Mouse (Mus musculus) hindbrain, embryonic 14.5 days (tissue): ENCODE data around the gene Wipf3. TPM values are rescaled to one million over a fixed set of nuclear protein-coding genes. Genes with fewer than 3 reads are reported as not detected.

Experiments used
- ATAC-seq: fragments of 200-750 bp; cut with Nextera tagmentation; 2 replicates; pipeline ENCODE4 v1.8.0; 2017; ENCODE audit warnings: moderate number of reproducible peaks, mild to moderate bottlenecking, moderate TSS enrichment, moderate library complexity; ENCODE audit not compliant: low FRiP score
- DNase-seq: peaks from one replicate; pipeline ENCODE4 v3.0.0-alpha.2; 2015; ENCODE audit warnings: low spot score
- H3K27ac ChIP-seq: fragments of 300-500 bp; sonication (generic); 2 replicates; pipeline ENCODE4 v1.5.1; 2014; ENCODE audit warnings: mild to moderate bottlenecking, moderate library complexity
- H3K27me3 ChIP-seq: fragments of 300-500 bp; sonication (generic); 2 replicates; pipeline ENCODE4 v1.6.1; 2014; ENCODE audit warnings: mild to moderate bottlenecking, low read length, mixed read lengths; ENCODE audit not compliant: control insufficient read depth, insufficient read depth
- H3K36me3 ChIP-seq: fragments of 300-500 bp; sonication (generic); replicated peaks from 2 replicates; pipeline ENCODE4 v1.6.1; 2014; ENCODE audit not compliant: control insufficient read depth, insufficient read depth
- H3K4me1 ChIP-seq: fragments of 300-500 bp; sonication (generic); replicated peaks from 2 replicates; pipeline ENCODE4 v1.6.1; 2014; ENCODE audit warnings: antibody characterized with exemption, low read length, mixed read lengths; ENCODE audit not compliant: control insufficient read depth, insufficient read depth
- H3K4me2 ChIP-seq: fragments of 300-500 bp; sonication (generic); replicated peaks from 2 replicates; pipeline ENCODE4 v1.6.1; 2014; ENCODE audit warnings: mild to moderate bottlenecking, moderate library complexity
- H3K4me3 ChIP-seq: fragments of 300-500 bp; sonication (generic); replicated peaks from 2 replicates; pipeline ENCODE4 v1.5.1; 2014; ENCODE audit warnings: mild to moderate bottlenecking, low read length
- H3K9ac ChIP-seq: fragments of 300-500 bp; sonication (generic); 2 replicates; pipeline ENCODE4 v1.6.1; 2014
- H3K9me3 ChIP-seq: fragments of 300-500 bp; sonication (generic); 2 replicates; pipeline ENCODE4 v1.6.1; 2016; ENCODE audit warnings: low read length; ENCODE audit not compliant: control insufficient read depth
- WGBS: fragments of 180-500 bp; shearing (Covaris S2); extraction: QIAGEN DNeasy Blood & Tissue Kit; methylation state at CpG from one replicate; pipeline ENCODE4 v1.1.7; 2014; 5-methylcytosine and 5-hydroxymethylcytosine counted together
- polyA plus RNA-seq: library from polyadenylated mRNA; unstranded; fragments of >200 nt; fragmentation: Nextera tagmentation; extraction: Ambion mirVana; gene quantifications from 2 replicates; pipeline ENCODE4 v1.2.1, GENCODE M21; 2014

Gene Wipf3
- polyA plus RNA-seq, 1 experiment from 2014 or later: 3.5 TPM

DNA sequence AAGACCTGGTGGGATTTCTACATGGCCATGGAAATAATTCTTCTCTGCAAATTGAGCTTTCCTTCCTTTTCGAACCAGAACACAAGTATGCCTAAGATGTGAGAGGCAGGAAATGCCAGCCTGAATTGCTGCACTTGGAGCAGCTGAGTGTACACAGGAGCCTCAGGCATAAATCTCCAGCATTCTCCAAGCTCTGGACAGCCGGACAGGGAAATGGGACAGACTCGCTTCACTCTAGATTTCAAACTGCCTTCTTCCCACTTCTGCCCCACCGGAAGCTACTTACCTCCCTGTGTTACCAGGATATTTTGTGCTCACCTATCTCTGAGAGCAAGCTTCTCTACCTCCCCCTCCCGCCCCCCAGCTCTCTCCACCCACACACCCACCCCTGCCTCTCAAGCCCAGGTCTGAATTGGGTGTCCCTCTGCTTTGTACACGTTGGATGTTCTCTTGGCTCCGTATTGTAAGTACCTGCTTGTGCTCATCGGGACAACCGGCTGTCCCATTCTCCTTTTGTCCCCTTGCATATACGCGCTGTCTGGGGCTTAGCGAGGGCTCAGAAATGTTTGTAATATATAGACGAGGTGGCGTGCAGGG, 455 bp upstream of the Wipf3 start:
- Histone ChIP-seq H3K4me1 (peaks cover 6% of the 10 kb centered on the region; the same call in 1 of the 2 replicates), H3K4me3 (peak overlapping the region; percentile 58), H3K4me2 (peak overlapping the region; percentile 85), H3K36me3 (no peaks in the 10 kb centered on the region), H3K9me3 (no peaks in the 10 kb centered on the region), H3K9ac (peak overlapping the region; percentile 78), H3K27ac (0 out of 2 replicates have a peak overlapping the region, but pooled peaks have one; percentile 20), H3K27me3 (peaks cover 21% of the 10 kb centered on the region)
- ATAC-seq (peak; percentile 57; the same call in 1 of the 2 replicates), DNase-seq (no peak)
- 7% methylated on average over 14 of the region's 14 CpGs for WGBS

DNA sequence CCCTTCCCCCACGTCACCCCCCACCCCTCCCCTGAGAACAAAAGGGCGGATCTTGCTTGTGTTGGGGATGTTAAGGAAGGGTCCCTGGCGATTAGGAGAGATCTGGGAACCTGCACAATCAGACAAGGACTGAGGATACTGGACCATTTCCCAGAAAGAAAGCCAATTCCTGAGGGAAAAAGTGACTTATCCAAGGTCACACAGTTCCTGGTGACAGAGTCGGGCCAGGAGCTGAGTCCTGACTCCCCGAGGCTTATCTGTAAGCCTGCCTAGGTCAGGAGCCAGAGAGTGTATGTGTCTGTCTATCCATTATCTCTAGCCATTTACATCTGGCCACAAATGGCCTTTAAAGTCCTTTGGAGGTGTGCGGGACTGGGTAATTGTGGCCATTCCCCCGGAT, 818 bp downstream of the Wipf3 start:
- Histone ChIP-seq H3K9ac (peak overlapping the region; percentile 78), H3K4me1 (peaks cover 12% of the 10 kb centered on the region), H3K9me3 (no peaks in the 10 kb centered on the region), H3K36me3 (no peaks in the 10 kb centered on the region), H3K27me3 (peaks cover 21% of the 10 kb centered on the region), H3K4me3 (peak overlapping the region; percentile 58), H3K4me2 (peak overlapping the region; percentile 85), H3K27ac (no peak overlapping the region)
- 42% methylated on average over 7 of the region's 7 CpGs for WGBS
- ATAC-seq: no peak
- DNase-seq: no peak

DNA sequence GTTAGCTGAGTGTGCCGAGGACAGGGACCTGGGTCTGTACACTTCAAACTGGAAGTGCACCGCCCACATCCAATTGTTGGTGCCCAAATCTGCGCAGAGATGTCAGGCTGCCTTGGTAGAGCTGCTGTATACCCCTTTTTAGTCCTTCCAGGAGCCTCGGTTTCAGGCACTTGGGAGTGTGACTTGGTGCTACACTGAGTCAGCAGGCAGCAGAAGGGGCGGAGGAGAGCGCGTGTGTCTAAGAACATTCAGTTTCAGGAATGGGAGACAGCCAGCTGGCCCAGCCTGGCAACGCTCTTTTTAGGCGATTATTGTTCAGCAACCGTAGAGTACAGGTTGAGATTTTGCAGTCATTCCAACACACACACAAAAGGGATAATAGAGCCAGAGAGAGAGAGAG, 2.4 kb downstream of the Wipf3 start:
- Histone ChIP-seq H3K9ac (no peak overlapping the region), H3K4me2 (peak overlapping the region; percentile 85), H3K4me3 (no peak overlapping the region), H3K9me3 (no peaks in the 10 kb centered on the region), H3K4me1 (peaks cover 12% of the 10 kb centered on the region), H3K36me3 (no peaks in the 10 kb centered on the region), H3K27me3 (peaks cover 21% of the 10 kb centered on the region), H3K27ac (no peak overlapping the region)
- ATAC-seq (no peak), DNase-seq (no peak)
- 47% methylated on average over 10 of the region's 10 CpGs for WGBS

GRCm38 (mm10) chr6:54432191-54432590, 2.8 kb downstream of the Wipf3 start:
- WGBS: 76% methylated on average over 9 of the region's 9 CpGs

GRCm38 (mm10) chr6:54432806-54433545, 3.6 kb downstream of the Wipf3 start:
- DNase-seq (no peak), ATAC-seq (no peak)
- Histone ChIP-seq H3K36me3 (no peaks in the 10 kb centered on the region), H3K27ac (no peak overlapping the region), H3K9ac (no peak overlapping the region), H3K4me1 (peaks cover 12% of the 10 kb centered on the region), H3K9me3 (no peaks in the 10 kb centered on the region), H3K4me2 (no peak overlapping the region), H3K27me3 (peaks cover 20% of the 10 kb centered on the region), H3K4me3 (no peak overlapping the region)
- WGBS: 59% methylated on average over 13 of the region's 13 CpGs

More at GRCm38 (mm10) chr6:54432191-54432590, 2.8 kb downstream of the Wipf3 start:
- H3K9ac ChIP-seq: no peak overlapping the region
- no peak for ATAC-seq
- H3K36me3 ChIP-seq: no peaks in the 10 kb centered on the region
- H3K4me2 ChIP-seq: peak overlapping the region; percentile 85; the same call in 1 of the 2 replicates
- no peaks in the 10 kb centered on the region for H3K9me3 ChIP-seq
- peaks cover 12% of the 10 kb centered on the region for H3K4me1 ChIP-seq
- no peak for DNase-seq
- H3K4me3 ChIP-seq: no peak overlapping the region
- H3K27ac ChIP-seq: no peak overlapping the region
- peaks cover 21% of the 10 kb centered on the region for H3K27me3 ChIP-seq

GRCm38 (mm10) chr6:54434171-54434570, 4.8 kb downstream of the Wipf3 start:
- Histone ChIP-seq H3K36me3 (no peaks in the 10 kb centered on the region), H3K9me3 (no peaks in the 10 kb centered on the region), H3K9ac (no peak overlapping the region), H3K4me2 (no peak overlapping the region), H3K4me3 (no peak overlapping the region), H3K27ac (no peak overlapping the region), H3K4me1 (peaks cover 12% of the 10 kb centered on the region), H3K27me3 (peaks cover 15% of the 10 kb centered on the region)
- DNase-seq: no peak
- WGBS: 20% methylated on average over 2 of the region's 2 CpGs
- no peak for ATAC-seq

GRCm38 (mm10) chr6:54435663-54436062, 6.3 kb downstream of the Wipf3 start:
- H3K4me2 ChIP-seq: no peak overlapping the region
- no peak for ATAC-seq
- no peaks in the 10 kb centered on the region for H3K36me3 ChIP-seq
- no peak overlapping the region for H3K4me3 ChIP-seq
- peaks cover 12% of the 10 kb centered on the region for H3K4me1 ChIP-seq
- no peak for DNase-seq
- H3K27me3 ChIP-seq: peaks cover 11% of the 10 kb centered on the region; the same call in 1 of the 2 replicates
- H3K27ac ChIP-seq: no peak overlapping the region
- H3K9ac ChIP-seq: no peak overlapping the region
- H3K9me3 ChIP-seq: no peaks in the 10 kb centered on the region
- 44% methylated on average over 7 of the region's 7 CpGs for WGBS

GRCm38 (mm10) chr6:54436286-54436685, 6.9 kb downstream of the Wipf3 start:
- DNase-seq (no peak), ATAC-seq (no peak)
- Histone ChIP-seq H3K27ac (no peak overlapping the region), H3K4me3 (no peak overlapping the region), H3K4me1 (peaks cover 12% of the 10 kb centered on the region), H3K9ac (no peak overlapping the region), H3K4me2 (no peak overlapping the region), H3K27me3 (0 out of 2 replicates have a peak, but pooled peaks cover 5% of the 10 kb centered on the region), H3K9me3 (no peaks in the 10 kb centered on the region), H3K36me3 (no peaks in the 10 kb centered on the region)
- 79% methylated on average over 5 of the region's 5 CpGs for WGBS

DNA sequence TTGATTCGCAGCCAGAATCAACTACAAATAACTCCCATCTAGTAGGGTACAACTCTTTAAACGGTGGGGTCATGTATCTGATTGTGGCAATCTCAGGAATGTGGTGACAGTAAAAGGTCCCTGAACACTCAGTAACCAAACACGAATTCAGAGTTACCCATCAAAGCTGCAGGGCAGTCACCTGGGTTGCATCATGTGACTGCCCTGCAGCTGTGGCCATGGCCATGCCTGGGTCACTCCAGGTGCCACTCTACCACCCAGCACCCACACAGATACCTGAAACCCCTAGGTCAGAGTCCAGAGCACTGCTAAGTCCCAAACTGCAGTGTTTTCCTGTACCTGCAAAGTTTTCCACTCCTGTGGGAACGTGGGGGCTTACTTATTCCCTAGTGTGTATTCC, 9.1 kb downstream of the Wipf3 start:
- no peaks in the 10 kb centered on the region for H3K36me3 ChIP-seq
- H3K27ac ChIP-seq: no peak overlapping the region
- peaks cover 6% of the 10 kb centered on the region for H3K4me1 ChIP-seq
- DNase-seq (no peak), ATAC-seq (no peak)
- 0 out of 2 replicates have a peak, but pooled peaks cover 2% of the 10 kb centered on the region for H3K27me3 ChIP-seq
- WGBS: 79% methylated on average over 4 of the region's 4 CpGs
- no peak overlapping the region for H3K9ac ChIP-seq
- H3K4me2 ChIP-seq: no peak overlapping the region
- no peaks in the 10 kb centered on the region for H3K9me3 ChIP-seq
- H3K4me3 ChIP-seq: no peak overlapping the region
